Mouse (Mus musculus) MEL (cell line): Measurements from ENCODE around the gene Gpr162.

ENCODE experiments used
- CTCF ChIP-seq, 3 experiments: IDR thresholded peaks in 2 of 3; conservative IDR thresholded peaks in 1 of 3; 2 replicates each; pipeline ENCODE4 v1.5.1; 2011 to 2012; ENCODE audit warnings: low read length in 3 of 3, low read depth in 2 of 3, mild to moderate bottlenecking in 2 of 3, improper control_type of control experiment in 1 of 3, inconsistent platforms in 1 of 3, mixed read lengths in 1 of 3, moderate library complexity in 1 of 3; ENCODE audit not compliant: control insufficient read depth in 1 of 3, insufficient read depth in 1 of 3, poor library complexity in 1 of 3, severe bottlenecking in 1 of 3
- KAT2A ChIP-seq: conservative IDR thresholded peaks from 2 replicates; pipeline ENCODE4 v1.6.1; 2012; ENCODE audit warnings: low read depth, low read length, improper control_type of control experiment, inconsistent platforms
- MAFK ChIP-seq: IDR thresholded peaks from 2 replicates; pipeline ENCODE4 v1.6.1; 2011; ENCODE audit warnings: low read depth, mild to moderate bottlenecking, low read length, improper control_type of control experiment, borderline replicate concordance
- POLR2A ChIP-seq, 2 experiments: IDR thresholded peaks; 2 replicates each; pipeline ENCODE4 v1.6.1; 2011 to 2012; ENCODE audit warnings: low read length in 2 of 2, mild to moderate bottlenecking in 2 of 2, control low read depth in 1 of 2, improper control_type of control experiment in 1 of 2, low read depth in 1 of 2, moderate library complexity in 1 of 2; ENCODE audit not compliant: control insufficient read depth in 1 of 2, insufficient read depth in 1 of 2, poor library complexity in 1 of 2
- ZKSCAN1 ChIP-seq: IDR thresholded peaks from 2 replicates; pipeline ENCODE4 v1.6.1; 2012; ENCODE audit warnings: low read depth, mild to moderate bottlenecking, inconsistent platforms, low read length, improper control_type of control experiment, moderate library complexity

DNA sequence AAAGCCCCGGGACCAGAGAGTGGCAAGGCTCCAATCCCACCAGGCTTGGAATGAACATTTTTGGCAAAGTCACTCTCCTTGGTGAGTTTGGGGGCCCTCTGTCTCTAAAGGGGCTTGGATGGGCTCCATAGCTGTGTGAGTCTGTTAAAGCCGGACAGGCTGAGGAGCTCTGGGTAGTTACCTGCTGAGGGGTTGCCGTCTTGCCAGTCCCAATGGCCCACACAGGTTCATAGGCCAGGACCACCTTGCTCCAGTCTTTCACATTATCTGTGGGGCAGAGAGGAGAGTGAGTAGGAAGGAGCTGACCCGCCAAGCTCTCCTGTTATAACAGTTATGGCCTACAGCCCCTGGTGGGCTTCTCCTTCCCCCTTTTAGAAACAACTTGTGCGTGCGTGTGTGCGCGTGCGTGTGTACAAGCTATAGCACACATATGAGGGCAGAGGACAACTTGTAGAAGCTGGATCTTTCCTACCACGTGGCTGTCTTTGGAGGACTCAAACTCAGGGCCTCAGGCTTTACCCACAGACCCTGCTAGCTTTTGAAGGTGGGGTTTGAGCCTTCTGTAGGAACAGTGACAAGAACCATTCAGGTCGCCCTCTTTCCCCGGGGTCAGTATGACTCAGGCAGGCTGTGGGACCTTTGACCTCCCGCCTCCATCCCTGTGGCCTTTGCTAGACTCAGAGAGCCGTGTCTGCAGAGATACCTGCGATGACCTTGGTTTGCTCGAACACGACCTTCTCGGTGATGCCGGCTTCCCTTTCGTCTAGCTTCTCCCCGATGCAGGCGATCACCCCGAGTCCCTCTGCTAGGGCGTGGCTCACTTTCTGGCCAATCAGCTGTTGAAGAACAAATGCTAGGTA lies 51.9 kb downstream of the Gpr162 start:
- TF ChIP-seq POLR2A (IDR thresholded peaks at IDR 0.05; ENCODE audit: control insufficient read depth in 1 of 2, insufficient read depth in 1 of 2, low read depth in 1 of 2, low read length in 2 of 2, poor library complexity in 1 of 2) (no peak), MAFK (no peak), KAT2A (no peak), ZKSCAN1 (no peak), CTCF (IDR thresholded peaks at IDR 0.05 in 2 of 3, conservative IDR thresholded peaks at IDR 0.05 in 1 of 3; ENCODE audit: control insufficient read depth in 1 of 3, insufficient read depth in 1 of 3, low read depth in 2 of 3, low read length in 3 of 3, poor library complexity in 1 of 3, severe bottlenecking in 1 of 3) (no peak)
